Mouse (Mus musculus): ENCODE results near the gene Olfr13. TPM values are rescaled to one million over a fixed set of nuclear protein-coding genes. Genes with fewer than 3 reads are reported as not detected.

Olfr13 gene
- not detected in 2 replicates for polyA plus RNA-seq (2012; ENCODE audit: low replicate concordance)

DNA sequence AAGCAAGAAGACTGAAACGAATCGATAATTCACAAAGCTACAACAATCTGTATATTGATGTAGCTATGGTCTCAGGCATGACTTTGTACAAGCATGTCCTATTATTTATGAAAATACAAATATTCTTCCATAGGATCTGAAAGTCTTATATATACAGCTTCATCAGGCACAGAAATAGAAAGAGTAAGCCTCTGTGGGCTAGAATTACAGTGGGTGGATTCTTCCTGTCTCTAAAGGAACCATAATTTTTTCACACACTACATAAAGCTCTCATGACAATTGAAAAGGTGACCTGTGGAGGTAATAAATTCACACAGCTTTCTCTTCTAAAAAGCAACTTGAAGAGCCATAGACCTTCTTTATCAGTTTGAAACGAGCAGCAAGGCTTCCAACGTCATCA, at the start of gene Olfr13:
TSS of gene Olfr13 (plus strand) at position 301 of the 400 bp plus-strand sequence.

DNA sequence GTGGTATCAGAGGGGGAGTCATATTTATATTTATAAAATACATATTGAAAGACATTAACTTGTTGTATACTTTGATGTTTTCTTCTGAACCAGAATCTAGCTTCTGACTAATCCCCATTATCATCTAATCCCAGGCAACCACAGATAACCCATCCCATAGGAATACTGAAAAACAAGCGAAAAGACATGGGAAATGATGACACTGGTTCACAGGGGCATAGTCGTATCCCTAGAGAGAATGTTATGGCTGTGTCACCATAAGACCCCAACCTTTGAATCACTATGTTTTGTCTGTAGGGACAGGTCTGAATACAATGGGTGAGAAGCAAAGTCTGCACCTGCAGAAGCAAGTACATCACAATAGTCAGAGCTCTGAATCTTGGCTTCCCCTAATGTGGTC, 25.7 kb upstream of the Olfr13 start, which contains the start of gene Olfr237-ps1:
TSS of gene Olfr237-ps1 (plus strand) at position 301 of the 400 bp plus-strand sequence.

DNA sequence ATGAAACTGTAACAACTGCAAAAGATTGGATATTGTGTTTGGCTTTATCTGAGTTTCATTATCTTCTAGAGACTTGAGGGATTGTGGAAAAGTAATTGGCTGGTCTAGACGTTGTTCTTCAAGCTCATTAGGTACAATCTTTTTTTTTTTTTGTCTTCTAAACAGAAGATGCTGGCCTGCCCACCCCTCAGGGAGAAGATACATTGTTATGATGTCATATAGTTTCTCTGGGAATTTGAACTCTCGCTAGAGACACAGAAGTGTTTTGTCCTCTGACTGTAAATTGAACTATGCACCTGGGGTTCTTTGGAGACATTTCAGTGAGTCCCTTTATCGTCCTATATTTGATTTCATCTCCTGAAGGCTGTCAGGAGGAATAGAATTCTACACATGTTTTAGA, 9.0 kb upstream of the Olfr13 start, which contains the start of gene Olfr437:
TSS of gene Olfr437 (plus strand) at position 301 of the 400 bp plus-strand sequence.

DNA sequence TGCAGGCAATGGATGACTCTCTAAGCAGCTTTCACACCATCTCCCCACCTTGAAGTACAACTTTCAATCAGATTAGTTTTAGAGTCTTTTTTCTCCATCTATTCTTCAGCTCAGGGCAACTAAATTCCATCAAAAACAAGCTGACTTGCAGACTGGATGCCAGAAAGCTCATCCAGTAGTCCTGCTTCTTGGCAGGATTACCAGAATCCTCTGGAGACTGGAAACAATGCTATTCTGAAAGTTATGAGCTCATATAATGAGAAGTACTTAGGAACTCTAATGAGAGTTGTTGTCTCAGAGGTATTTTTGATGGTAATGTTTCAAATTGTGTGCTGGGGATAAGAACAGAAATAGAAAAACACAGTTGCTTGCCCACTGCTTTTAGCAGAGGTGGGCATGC, 24.8 kb downstream of the Olfr13 start, which contains the start of gene Olfr435:
TSS of gene Olfr435 (plus strand) at position 366 of the 400 bp plus-strand sequence.

DNA sequence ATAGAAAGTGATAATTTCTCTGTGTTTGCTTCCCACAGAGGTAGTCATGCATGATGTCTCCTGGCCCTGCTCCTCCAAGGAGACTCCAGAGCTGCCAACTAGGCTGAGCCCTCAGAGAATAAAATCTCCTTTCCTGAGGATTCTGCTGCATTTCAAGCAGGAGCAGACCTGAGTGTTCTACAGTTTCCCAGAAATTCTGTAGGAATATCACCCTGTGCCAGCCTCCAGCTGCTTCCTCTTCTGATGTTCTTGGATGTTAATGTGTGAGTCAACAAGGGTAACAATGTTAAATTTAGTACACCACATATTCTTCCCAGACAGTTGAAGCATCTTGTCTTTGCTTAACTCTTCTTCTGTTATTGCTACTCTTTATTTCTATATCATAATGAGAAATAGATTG, 40.9 kb downstream of the Olfr13 start, which contains the start of gene Olfr434:
TSS of gene Olfr434 (plus strand) at position 149 of the 400 bp plus-strand sequence.

Other genes with a start within 250 kb of the Olfr13 start
- gene Olfr444, start 223.1 kb upstream of the Olfr13 start, polyA plus RNA-seq (2012; ENCODE audit: low replicate concordance): not detected in 2 replicates
- not detected in 2 replicates for gene Olfr441, start 65.8 kb upstream of the Olfr13 start, polyA plus RNA-seq (2012; ENCODE audit: low replicate concordance)
- not detected in 2 replicates for gene Olfr237-ps1, start 25.6 kb upstream of the Olfr13 start, polyA plus RNA-seq (2012; ENCODE audit: low replicate concordance)
- not detected in 2 replicates for gene Olfr437, start 8.9 kb upstream of the Olfr13 start, polyA plus RNA-seq (2012; ENCODE audit: low replicate concordance)
- gene Olfr435, start 25.0 kb downstream of the Olfr13 start, polyA plus RNA-seq (2012; ENCODE audit: low replicate concordance): not detected in 2 replicates
- not detected in 2 replicates for gene Olfr434, start 40.9 kb downstream of the Olfr13 start, polyA plus RNA-seq (2012; ENCODE audit: low replicate concordance)
- not detected in 2 replicates for gene Olfr47, start 59.4 kb downstream of the Olfr13 start, polyA plus RNA-seq (2012; ENCODE audit: low replicate concordance)
- 0.06 and 0.56 TPM in 2 replicates for gene Arhgef5, start 93.4 kb downstream of the Olfr13 start, polyA plus RNA-seq (2012; ENCODE audit: low replicate concordance)
- 0.17 TPM in 1 of 2 replicates, not detected in the other for gene Nobox, start 137.4 kb downstream of the Olfr13 start, polyA plus RNA-seq (2012; ENCODE audit: low replicate concordance)

Measured in leukemia stem cell, adult 10-12 weeks (primary cell).